Mouse (Mus musculus): ENCODE measurements at regions not wholly inside any gene's neighbourhood (a gene's known extent, or its start where the extent isn't known, plus 50 kb on each side); places are given as distances from the start of the nearest gene placed in this dataset.

GRCm38 (mm10) chr1:136723839-136724443 lies 99.2 kb downstream of the Zfp281 start:
- H3K4me3 ChIP-seq (ENCODE audit: insufficient read depth, poor library complexity, severe bottlenecking) = no peak overlapping the region
- H3ac ChIP-seq (ENCODE audit: control insufficient read depth, insufficient read length, low read depth) = no peak overlapping the region
- no peaks in the 10 kb centered on the region for H3K79me3 ChIP-seq (ENCODE audit: low read depth)
- H3K27me3 ChIP-seq (ENCODE audit: control insufficient read depth, insufficient read depth, insufficient read length) = no peaks in the 10 kb centered on the region
- no peaks in the 10 kb centered on the region for H3K79me2 ChIP-seq (ENCODE audit: control insufficient read depth, insufficient read depth)
- no peaks in the 10 kb centered on the region for H3K36me3 ChIP-seq (ENCODE audit: control insufficient read depth, insufficient read depth)
- no peak for TF ChIP-seq FOSL1 (IDR thresholded peaks at IDR 0.05; ENCODE audit: insufficient read depth, low read length, poor library complexity, severe bottlenecking)
- no peak for TF ChIP-seq CTCF (IDR thresholded peaks at IDR 0.05; ENCODE audit: control insufficient read depth, insufficient read depth, insufficient read length)
- TF ChIP-seq CEBPB (IDR thresholded peaks at IDR 0.05; ENCODE audit: low read depth) = no peak
- TF ChIP-seq USF1 (IDR thresholded peaks at IDR 0.05; ENCODE audit: low read depth) = no peak
- no peak for TF ChIP-seq MYOG (IDR thresholded peaks at IDR 0.05; ENCODE audit: control insufficient read depth, extremely low read depth, insufficient read length)
- no peak for TF ChIP-seq MAX (IDR thresholded peaks at IDR 0.05)
- no peak for TF ChIP-seq MYOD1 (IDR thresholded peaks at IDR 0.05; ENCODE audit: control insufficient read depth, insufficient read length, low read depth)

GRCm38 (mm10) chr1:136725242-136725641 lies 100.5 kb downstream of the Zfp281 start:
- no peak overlapping the region for H3K4me3 ChIP-seq (ENCODE audit: insufficient read depth, poor library complexity, severe bottlenecking)
- TF ChIP-seq MYOD1 (IDR thresholded peaks at IDR 0.05; ENCODE audit: control insufficient read depth, insufficient read length, low read depth) (peak; percentile 12), MYOG (IDR thresholded peaks at IDR 0.05; ENCODE audit: control insufficient read depth, extremely low read depth, insufficient read length) (no peak)
- no peak overlapping the region for H3ac ChIP-seq (ENCODE audit: control insufficient read depth, insufficient read length, low read depth)
- no peaks in the 10 kb centered on the region for H3K36me3 ChIP-seq (ENCODE audit: control insufficient read depth, insufficient read depth)
- H3K27me3 ChIP-seq (ENCODE audit: control insufficient read depth, insufficient read depth, insufficient read length) = no peaks in the 10 kb centered on the region
- no peaks in the 10 kb centered on the region for H3K79me2 ChIP-seq (ENCODE audit: control insufficient read depth, insufficient read depth)
- H3K79me3 ChIP-seq (ENCODE audit: low read depth) = no peaks in the 10 kb centered on the region

DNA sequence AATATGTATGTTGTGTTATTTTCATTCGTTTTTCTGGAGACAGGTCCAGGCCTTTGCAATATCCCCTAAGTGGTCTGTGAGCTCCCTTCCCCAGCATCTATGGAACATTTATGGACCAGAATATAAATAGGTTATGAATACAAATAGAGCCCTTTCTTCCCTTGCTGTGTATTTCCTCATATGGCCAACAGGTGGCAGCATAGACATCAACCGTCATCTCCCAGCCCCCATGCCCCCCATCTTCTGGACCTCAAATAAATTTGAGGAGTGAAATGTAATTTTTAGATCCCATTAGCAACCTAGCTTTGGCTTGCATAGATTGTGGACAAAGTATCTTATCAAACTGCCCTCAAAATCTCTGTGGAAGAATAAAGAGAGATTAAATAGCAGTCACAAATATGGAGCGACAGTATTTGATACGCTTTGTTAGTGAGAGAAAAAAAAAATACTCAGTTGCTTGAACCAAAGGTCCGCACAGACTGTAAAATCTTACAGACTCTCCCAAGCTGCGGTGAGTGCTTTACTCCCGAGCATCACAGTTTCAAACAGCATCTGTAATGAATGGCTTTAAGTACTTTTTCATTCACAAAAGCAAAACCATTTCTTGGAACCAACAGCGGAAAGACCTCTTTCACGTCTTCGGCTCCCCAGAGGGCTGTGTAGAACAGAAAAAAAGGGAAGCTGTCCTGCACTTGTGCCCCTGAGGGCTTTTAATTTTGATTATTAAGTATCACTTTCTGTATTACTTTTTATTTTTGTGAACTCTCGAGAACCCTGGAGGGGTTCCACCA lies 101.6 kb downstream of the Zfp281 start:
- no peak overlapping the region for H3K4me3 ChIP-seq (ENCODE audit: insufficient read depth, poor library complexity, severe bottlenecking)
- H3ac ChIP-seq (ENCODE audit: control insufficient read depth, insufficient read length, low read depth) = no peak overlapping the region
- H3K79me2 ChIP-seq (ENCODE audit: control insufficient read depth, insufficient read depth) = no peaks in the 10 kb centered on the region
- no peaks in the 10 kb centered on the region for H3K79me3 ChIP-seq (ENCODE audit: low read depth)
- no peak for TF ChIP-seq MYOD1 (IDR thresholded peaks at IDR 0.05; ENCODE audit: control insufficient read depth, insufficient read length, low read depth)
- TF ChIP-seq CEBPB (IDR thresholded peaks at IDR 0.05; ENCODE audit: low read depth) = no peak
- TF ChIP-seq MAX (IDR thresholded peaks at IDR 0.05) = no peak
- TF ChIP-seq MYOG (IDR thresholded peaks at IDR 0.05; ENCODE audit: control insufficient read depth, extremely low read depth, insufficient read length) = no peak
- TF ChIP-seq USF1 (IDR thresholded peaks at IDR 0.05; ENCODE audit: low read depth) = no peak
- TF ChIP-seq FOSL1 (IDR thresholded peaks at IDR 0.05; ENCODE audit: insufficient read depth, low read length, poor library complexity, severe bottlenecking) = no peak
- TF ChIP-seq CTCF (IDR thresholded peaks at IDR 0.05; ENCODE audit: control insufficient read depth, insufficient read depth, insufficient read length) = no peak
- H3K27me3 ChIP-seq (ENCODE audit: control insufficient read depth, insufficient read depth, insufficient read length) = no peaks in the 10 kb centered on the region
- H3K36me3 ChIP-seq (ENCODE audit: control insufficient read depth, insufficient read depth) = no peaks in the 10 kb centered on the region

DNA sequence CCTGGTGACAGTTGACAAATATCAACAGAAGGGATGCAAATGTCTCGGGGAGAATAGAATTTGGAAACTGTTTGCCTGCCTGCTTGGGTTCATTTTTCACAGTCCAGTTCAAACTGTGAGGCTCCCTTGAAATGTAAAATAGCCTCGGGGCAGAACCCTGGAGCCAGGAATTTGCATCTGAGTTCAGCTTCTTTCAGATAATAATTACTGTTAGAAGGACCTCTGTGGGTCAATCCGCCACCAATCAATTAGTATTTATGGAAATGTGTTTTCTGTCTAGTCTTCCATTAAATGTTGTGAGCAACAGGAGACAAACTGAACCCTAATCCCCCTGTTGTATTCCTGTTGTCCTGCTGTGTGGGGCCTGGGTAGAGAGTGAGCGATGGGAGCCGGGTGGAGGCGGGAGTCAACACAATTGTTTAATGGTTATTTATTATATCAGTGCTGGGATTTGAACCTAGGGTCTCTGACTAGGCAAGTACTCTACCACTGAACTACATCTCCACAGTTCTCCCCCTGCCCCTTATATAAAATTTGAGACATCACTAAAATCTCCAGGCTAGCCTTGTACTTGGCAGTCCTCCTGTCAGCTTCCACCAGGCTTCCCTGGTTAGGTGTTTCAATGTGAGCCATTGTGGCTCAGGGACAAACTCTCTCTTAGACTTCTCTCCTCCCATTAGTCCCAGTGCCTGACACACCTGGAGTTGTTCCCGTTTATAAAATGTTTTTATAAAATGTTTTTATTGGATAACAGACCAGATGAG lies 103.3 kb downstream of the Zfp281 start:
- Histone ChIP-seq H3K79me3 (ENCODE audit: low read depth) (no peaks in the 10 kb centered on the region), H3ac (ENCODE audit: control insufficient read depth, insufficient read length, low read depth) (no peak overlapping the region), H3K27me3 (ENCODE audit: control insufficient read depth, insufficient read depth, insufficient read length) (no peaks in the 10 kb centered on the region), H3K79me2 (ENCODE audit: control insufficient read depth, insufficient read depth) (no peaks in the 10 kb centered on the region), H3K4me3 (ENCODE audit: insufficient read depth, poor library complexity, severe bottlenecking) (no peak overlapping the region), H3K36me3 (ENCODE audit: control insufficient read depth, insufficient read depth) (no peaks in the 10 kb centered on the region)
- TF ChIP-seq MAX (IDR thresholded peaks at IDR 0.05) (no peak), USF1 (IDR thresholded peaks at IDR 0.05; ENCODE audit: low read depth) (no peak), MYOG (IDR thresholded peaks at IDR 0.05; ENCODE audit: control insufficient read depth, extremely low read depth, insufficient read length) (no peak), MYOD1 (IDR thresholded peaks at IDR 0.05; ENCODE audit: control insufficient read depth, insufficient read length, low read depth) (no peak), CTCF (IDR thresholded peaks at IDR 0.05; ENCODE audit: control insufficient read depth, insufficient read depth, insufficient read length) (no peak), CEBPB (IDR thresholded peaks at IDR 0.05; ENCODE audit: low read depth) (no peak), FOSL1 (IDR thresholded peaks at IDR 0.05; ENCODE audit: insufficient read depth, low read length, poor library complexity, severe bottlenecking) (no peak)

GRCm38 (mm10) chr1:136728632-136728944 lies 103.9 kb downstream of the Zfp281 start:
- TF ChIP-seq MYOD1 (IDR thresholded peaks at IDR 0.05; ENCODE audit: control insufficient read depth, insufficient read length, low read depth) (no peak), FOSL1 (IDR thresholded peaks at IDR 0.05; ENCODE audit: insufficient read depth, low read length, poor library complexity, severe bottlenecking) (no peak), CTCF (IDR thresholded peaks at IDR 0.05; ENCODE audit: control insufficient read depth, insufficient read depth, insufficient read length) (no peak), MAX (IDR thresholded peaks at IDR 0.05) (no peak), MYOG (IDR thresholded peaks at IDR 0.05; ENCODE audit: control insufficient read depth, extremely low read depth, insufficient read length) (no peak), USF1 (IDR thresholded peaks at IDR 0.05; ENCODE audit: low read depth) (no peak), CEBPB (IDR thresholded peaks at IDR 0.05; ENCODE audit: low read depth) (no peak)
- no peaks in the 10 kb centered on the region for H3K27me3 ChIP-seq (ENCODE audit: control insufficient read depth, insufficient read depth, insufficient read length)
- H3K4me3 ChIP-seq (ENCODE audit: insufficient read depth, poor library complexity, severe bottlenecking) = no peak overlapping the region

More at GRCm38 (mm10) chr1:136728632-136728944, 103.9 kb downstream of the Zfp281 start:
- Histone ChIP-seq H3K36me3 (ENCODE audit: control insufficient read depth, insufficient read depth) (no peaks in the 10 kb centered on the region), H3K79me2 (ENCODE audit: control insufficient read depth, insufficient read depth) (no peaks in the 10 kb centered on the region), H3K79me3 (ENCODE audit: low read depth) (no peaks in the 10 kb centered on the region), H3ac (ENCODE audit: control insufficient read depth, insufficient read length, low read depth) (no peak overlapping the region)

Data from C2C12 (cell line).